Mouse (Mus musculus) cortical plate, adult 2 months (tissue): ENCODE results near the gene Tbc1d22a.

ENCODE experiments used
- CTCF ChIP-seq: fragments of 200-500 bp; IDR thresholded peaks from 2 replicates; pipeline ENCODE4 v1.5.1; 2011; ENCODE audit warnings: mild to moderate bottlenecking, control low read depth, low read length; ENCODE audit not compliant: insufficient read depth; ENCODE audit errors: extremely low read depth
- POLR2A ChIP-seq: fragments of 200-500 bp; IDR thresholded peaks from 2 replicates; pipeline ENCODE4 v1.6.1; 2011; ENCODE audit warnings: mild to moderate bottlenecking, low read length, control low read depth; ENCODE audit not compliant: insufficient read depth; ENCODE audit errors: extremely low read depth

- no peak for TF ChIP-seq CTCF
- no peak for TF ChIP-seq POLR2A
Observed at GRCm38 (mm10) chr15:86367247-86367646, 153.0 kb downstream of the Tbc1d22a start.
